Mouse (Mus musculus) megakaryocyte, embryonic 14.5 days (primary cell): ENCODE results near the gene Parl.

Experiments used
- FLI1 ChIP-seq: IDR thresholded peaks from 2 replicates; pipeline ENCODE4 v1.6.1; 2012; ENCODE audit warnings: low read length, inconsistent platforms, mixed read lengths
- GATA1 ChIP-seq: IDR thresholded peaks from 3 replicates; pipeline ENCODE4 v1.6.1; 2012; ENCODE audit warnings: mixed read lengths, low read length, inconsistent platforms, borderline replicate concordance

- TF ChIP-seq FLI1 (no peak), GATA1 (no peak)
These were observed 67.8 kb downstream of the Parl start for GRCm38 (mm10) chr16:20234406-20234805.
